Mouse (Mus musculus): ENCODE measurements around the gene Lhx6. TPM values are rescaled to one million over a fixed set of nuclear protein-coding genes. Genes with fewer than 3 reads are reported as not detected.

The Lhx6 gene
- polyA plus RNA-seq, 1 experiment from 2014 or later: 0.16 TPM

Other genes starting within 250 kb of the Lhx6 start
- 0.91 and 0.93 TPM in 2 replicates for gene Ttll11, start 125.5 kb downstream of the Lhx6 start, polyA plus RNA-seq (2015; fragmentation: Nextera tagmentation; extraction: Ambion mirVana)
- 152 and 156 TPM in 2 replicates for gene Ndufa8, start 56.0 kb downstream of the Lhx6 start, polyA plus RNA-seq (2015; fragmentation: Nextera tagmentation; extraction: Ambion mirVana)
- not detected in 2 replicates for gene Morn5, start 56.0 kb downstream of the Lhx6 start, polyA plus RNA-seq (2015; fragmentation: Nextera tagmentation; extraction: Ambion mirVana)
- gene Mrrf, start 31.0 kb upstream of the Lhx6 start, polyA plus RNA-seq (2015; fragmentation: Nextera tagmentation; extraction: Ambion mirVana): 21.5 and 22.8 TPM in 2 replicates
- gene Rbm18, start 31.4 kb upstream of the Lhx6 start, polyA plus RNA-seq (2015; fragmentation: Nextera tagmentation; extraction: Ambion mirVana): 23.6 and 27.2 TPM in 2 replicates
- gene Ptgs1, start 125.0 kb upstream of the Lhx6 start, polyA plus RNA-seq (2015; fragmentation: Nextera tagmentation; extraction: Ambion mirVana): 18.6 and 20.5 TPM in 2 replicates